Mouse (Mus musculus): ENCODE data around the gene Mthfd1.

DNA sequence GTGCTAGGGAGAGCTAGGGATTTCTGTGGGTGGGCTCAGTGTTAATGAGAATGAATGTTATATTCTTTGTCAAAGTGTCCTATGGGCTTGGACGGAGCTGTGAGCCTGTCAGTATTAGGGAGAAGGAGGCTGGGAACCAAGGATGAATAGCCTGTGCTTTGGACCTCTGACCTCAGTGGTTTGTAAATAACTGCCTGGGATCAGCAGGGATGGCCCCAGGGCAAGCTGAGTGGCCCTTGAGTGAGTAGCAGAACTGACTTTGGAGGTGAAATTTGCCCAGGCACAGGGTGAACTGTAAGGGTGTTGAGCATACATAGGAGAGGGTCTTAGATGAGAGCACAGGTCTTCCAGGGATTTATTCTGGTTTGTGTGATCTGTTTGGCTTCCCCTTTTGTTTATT lies 8.8 kb downstream of the Mthfd1 start:
- TF ChIP-seq USF1 (IDR thresholded peaks at IDR 0.05; ENCODE audit: low read depth), result no peak
- TF ChIP-seq CTCF (IDR thresholded peaks at IDR 0.05; ENCODE audit: control insufficient read depth, insufficient read depth, insufficient read length), result no peak
- no peak for TF ChIP-seq MAX (IDR thresholded peaks at IDR 0.05)
